Mouse (Mus musculus) embryonic stem cell, embryonic (primary cell): ENCODE data around the gene Hdgfl2.

Source experiments
- CTCF ChIA-PET, 4 experiments: fragments of 300-600 bp in 2 of 4; fragments of 350-600 bp in 2 of 4; sonication (Branson Sonifier 250); formaldehyde crosslinking; loops; one replicate each; lab custom pipeline; 2022; ENCODE audit warnings: inconsistent platforms in 2 of 4; lab: Charles Lee
- POLR2A ChIA-PET, 4 experiments: fragments of 300-600 bp in 2 of 4; fragments of 350-600 bp in 2 of 4; sonication (Branson Sonifier 250); formaldehyde crosslinking; loops; one replicate each; lab custom pipeline; 2022; ENCODE audit warnings: antibody characterized with exemption in 4 of 4, inconsistent platforms in 1 of 4; lab: Charles Lee

The Hdgfl2 gene

GRCm38 (mm10) chr17:56078880-56079795 is at the start of gene Hdgfl2:
Hdgfl2 (plus strand) TSS chr17:56079634.
- ChIA-PET CTCF (interaction anchor here in 3 of 4 experiments (0.5 to 1.6 kb wide), 35 partner anchors 10 to 474 kb away, joined by 3 to 30 read pairs (median 4); partner anchors contain the start of genes Sh3gl1 (in 3 of the 3), Chaf1a (in 1 of the 3), Plin5 (in 1 of the 3) and Yju2 (in 1 of the 3)), POLR2A (interaction anchor here in 3 of 4 experiments (0.5 to 20.7 kb wide), 151 partner anchors 9 to 1169 kb away, joined by 3 to 335 read pairs (median 4); partner anchors contain the start of genes Chaf1a (in 3 of the 3), Sh3gl1 (in 3 of the 3), Dpp9 (in 2 of the 3) and Ebi3 (in 2 of the 3))

GRCm38 (mm10) chr17:56030238-56030870 is 49.1 kb upstream of the Hdgfl2 start:
- CTCF ChIA-PET = interaction anchor here in 2 of 4 experiments (0.9 to 1.8 kb wide), 3 partner anchors 10 to 12 kb away, joined by 4 to 5 read pairs (median 4); partner anchors contain the start of gene Chaf1a (in 1 of the 2)
- POLR2A ChIA-PET = interaction anchor here in 3 of 4 experiments (0.6 to 11.8 kb wide), 17 partner anchors 10 to 88 kb away, joined by 3 to 97 read pairs (median 6); partner anchors contain the start of genes Chaf1a (in 2 of the 3) and Hdgfl2 (in 1 of the 3)

- CTCF ChIA-PET = interaction anchor here in 2 of 4 experiments (0.6 to 1.8 kb wide), 3 partner anchors 10 to 288 kb away, joined by 4 to 6 read pairs (median 5); partner anchors contain the start of gene Chaf1a (in 1 of the 2)
- POLR2A ChIA-PET = interaction anchor here in 3 of 4 experiments (0.5 to 11.8 kb wide), 13 partner anchors 10 to 581 kb away, joined by 3 to 97 read pairs (median 9); partner anchors contain the start of genes Chaf1a (in 1 of the 3) and Hdgfl2 (in 1 of the 3)
Measured at GRCm38 (mm10) chr17:56030919-56031318, 48.5 kb upstream of the Hdgfl2 start.

GRCm38 (mm10) chr17:56031431-56031830 is 48.0 kb upstream of the Hdgfl2 start:
- ChIA-PET POLR2A (interaction anchor here in 3 of 4 experiments (0.5 to 11.8 kb wide), 13 partner anchors 8 to 581 kb away, joined by 3 to 97 read pairs (median 9); partner anchors contain the start of genes Chaf1a (in 2 of the 3), Hdgfl2 (in 1 of the 3) and Ubxn6 (in 1 of the 3)), CTCF (interaction anchor here in 2 of 4 experiments (0.6 to 1.8 kb wide), 2 partner anchors 9 to 288 kb away, joined by 5 to 6 read pairs; partner anchors contain the start of gene Chaf1a (in 1 of the 2))

GRCm38 (mm10) chr17:56032127-56032733 is 47.2 kb upstream of the Hdgfl2 start:
- CTCF ChIA-PET = interaction anchor here (0.6 to 3.0 kb wide), 12 partner anchors 14 to 650 kb away, joined by 3 to 14 read pairs (median 4); no protein-coding TSS in a partner anchor
- POLR2A ChIA-PET = interaction anchor here (0.6 to 11.8 kb wide), 24 partner anchors 8 to 619 kb away, joined by 3 to 97 read pairs (median 4); partner anchors contain the start of genes Chaf1a (in 2 of the 4), Yju2 (in 2 of the 4), Hdgfl2 (in 1 of the 4) and Shd (in 1 of the 4)

GRCm38 (mm10) chr17:56032831-56033230 is 46.6 kb upstream of the Hdgfl2 start:
- CTCF ChIA-PET = interaction anchor here (0.6 to 3.0 kb wide), 15 partner anchors 15 to 650 kb away, joined by 3 to 14 read pairs (median 3); no protein-coding TSS in a partner anchor
- POLR2A ChIA-PET = interaction anchor here (0.6 to 11.8 kb wide), 24 partner anchors 8 to 619 kb away, joined by 3 to 97 read pairs (median 4); partner anchors contain the start of genes Yju2 (in 2 of the 4), Chaf1a (in 1 of the 4), Shd (in 1 of the 4) and Ubxn6 (in 1 of the 4)

- CTCF ChIA-PET = interaction anchor here in 3 of 4 experiments (0.5 to 3.0 kb wide), 5 partner anchors 16 to 58 kb away, joined by 3 to 14 read pairs (median 5); no protein-coding TSS in a partner anchor
- POLR2A ChIA-PET = interaction anchor here in 3 of 4 experiments (0.6 to 11.8 kb wide), 14 partner anchors 8 to 258 kb away, joined by 3 to 97 read pairs (median 6); partner anchors contain the start of genes Hdgfl2 (in 1 of the 3) and Yju2 (in 1 of the 3)
Measured at GRCm38 (mm10) chr17:56034040-56034725, 45.3 kb upstream of the Hdgfl2 start.

GRCm38 (mm10) chr17:56034726-56035100 is 44.7 kb upstream of the Hdgfl2 start:
- CTCF ChIA-PET = interaction anchor here in 2 of 4 experiments (1.2 to 3.0 kb wide), 4 partner anchors 17 to 58 kb away, joined by 3 to 14 read pairs (median 6); no protein-coding TSS in a partner anchor
- POLR2A ChIA-PET = interaction anchor here in 2 of 4 experiments (1.2 to 11.8 kb wide), 9 partner anchors 8 to 75 kb away, joined by 3 to 97 read pairs (median 14); partner anchors contain the start of genes Hdgfl2 (in 2 of the 2) and Yju2 (in 1 of the 2)

GRCm38 (mm10) chr17:56035216-56035615 is 44.2 kb upstream of the Hdgfl2 start:
- ChIA-PET POLR2A (interaction anchor here in 2 of 4 experiments (1.2 to 11.8 kb wide), 6 partner anchors 9 to 44 kb away, joined by 3 to 97 read pairs (median 52); partner anchors contain the start of gene Hdgfl2 (in 1 of the 2)), CTCF (interaction anchor here in 1 of 4 experiments (1.3 kb wide), 1 partner anchor 26 kb away, joined by 6 read pairs; no protein-coding TSS in a partner anchor)

GRCm38 (mm10) chr17:56036176-56036900 is 43.1 kb upstream of the Hdgfl2 start, which contains the start of gene Sh3gl1:
Sh3gl1 (minus strand) TSS chr17:56036635.
- ChIA-PET CTCF (interaction anchor here (0.6 to 2.5 kb wide), 69 partner anchors 8 to 296 kb away, joined by 3 to 43 read pairs (median 4); partner anchors contain the start of genes Fsd1 (in 2 of the 4), Hdgfl2 (in 2 of the 4), Plin5 (in 2 of the 4) and Ubxn6 (in 2 of the 4)), POLR2A (interaction anchor here (0.5 to 11.8 kb wide), 95 partner anchors 8 to 1814 kb away, joined by 3 to 97 read pairs (median 4); partner anchors contain the start of genes Hdgfl2 (in 3 of the 4), Khsrp (in 2 of the 4), Ticam1 (in 2 of the 4) and Ubxn6 (in 2 of the 4))

GRCm38 (mm10) chr17:56036901-56037287 is 42.5 kb upstream of the Hdgfl2 start:
- POLR2A ChIA-PET = interaction anchor here (0.5 to 11.8 kb wide), 95 partner anchors 9 to 1814 kb away, joined by 3 to 97 read pairs (median 4); partner anchors contain the start of genes Hdgfl2 (in 3 of the 4), Khsrp (in 2 of the 4), Ticam1 (in 2 of the 4) and Ubxn6 (in 2 of the 4)
- CTCF ChIA-PET = interaction anchor here (0.6 to 2.5 kb wide), 64 partner anchors 8 to 296 kb away, joined by 3 to 43 read pairs (median 4); partner anchors contain the start of genes Fsd1 (in 2 of the 4), Hdgfl2 (in 2 of the 4), Plin5 (in 2 of the 4) and Ubxn6 (in 2 of the 4)

GRCm38 (mm10) chr17:56038583-56039261 is 40.7 kb upstream of the Hdgfl2 start:
- ChIA-PET CTCF (interaction anchor here in 1 of 4 experiments (0.7 kb wide), 1 partner anchor 79 kb away, joined by 3 read pairs; no protein-coding TSS in a partner anchor), POLR2A (interaction anchor here in 3 of 4 experiments (0.6 to 12.6 kb wide), 17 partner anchors 10 to 545 kb away, joined by 3 to 335 read pairs (median 17); partner anchors contain the start of genes Hdgfl2 (in 2 of the 3), Ubxn6 (in 2 of the 3) and Yju2 (in 2 of the 3))

- POLR2A ChIA-PET = interaction anchor here (0.6 to 12.6 kb wide), 78 partner anchors 8 to 992 kb away, joined by 3 to 335 read pairs (median 4); partner anchors contain the start of genes Ubxn6 (in 3 of the 4), Yju2 (in 3 of the 4), Hdgfl2 (in 2 of the 4) and Dpp9 (in 1 of the 4)
- CTCF ChIA-PET = interaction anchor here in 2 of 4 experiments (0.7 to 1.5 kb wide), 9 partner anchors 21 to 225 kb away, joined by 3 to 8 read pairs (median 4); partner anchors contain the start of genes Hdgfl2 (in 1 of the 2) and Yju2 (in 1 of the 2)
Measured at GRCm38 (mm10) chr17:56039345-56039744, 40.1 kb upstream of the Hdgfl2 start.
